Mouse (Mus musculus): ENCODE results near the gene Rfx4.

Gene Rfx4

GRCm38 (mm10) chr10:84815676-84816436, 60.0 kb downstream of the Rfx4 start:
- peak in 1 of 2 experiments; percentile 28 for DNase-seq

GRCm38 (mm10) chr10:84817086-84817869, 61.4 kb downstream of the Rfx4 start:
- DNase-seq = no peak

- DNase-seq = no peak
Observed at GRCm38 (mm10) chr10:84819669-84820068, 63.8 kb downstream of the Rfx4 start.

GRCm38 (mm10) chr10:84820230-84820629, 64.4 kb downstream of the Rfx4 start:
- no peak for DNase-seq

GRCm38 (mm10) chr10:84822741-84823151, 66.9 kb downstream of the Rfx4 start:
- DNase-seq = no peak

GRCm38 (mm10) chr10:84823621-84824020, 67.8 kb downstream of the Rfx4 start:
- peak; percentile 29 to 47 for DNase-seq

- no peak for DNase-seq
Observed at GRCm38 (mm10) chr10:84829009-84829408, 73.1 kb downstream of the Rfx4 start.

GRCm38 (mm10) chr10:84835596-84835995, 79.7 kb downstream of the Rfx4 start:
- no peak for DNase-seq

GRCm38 (mm10) chr10:84836104-84836503, 80.2 kb downstream of the Rfx4 start:
- DNase-seq = peak in 1 of 2 experiments; percentile 29

- no peak for DNase-seq
Observed at GRCm38 (mm10) chr10:84837355-84837754, 81.5 kb downstream of the Rfx4 start.

GRCm38 (mm10) chr10:84838850-84839473, 83.1 kb downstream of the Rfx4 start:
- no peak for DNase-seq

GRCm38 (mm10) chr10:84846638-84847037, 90.8 kb downstream of the Rfx4 start:
- no peak for DNase-seq

GRCm38 (mm10) chr10:84851981-84852979, 96.4 kb downstream of the Rfx4 start:
- peak; percentile 73 to 84 for DNase-seq

GRCm38 (mm10) chr10:84854059-84854458, 98.2 kb downstream of the Rfx4 start:
- no peak for DNase-seq

- DNase-seq = no peak
Observed at GRCm38 (mm10) chr10:84855466-84855865, 99.6 kb downstream of the Rfx4 start.

GRCm38 (mm10) chr10:84858371-84858770, 102.5 kb downstream of the Rfx4 start:
- DNase-seq = peak; percentile 46 to 78

GRCm38 (mm10) chr10:84858806-84859496, 103.1 kb downstream of the Rfx4 start:
- no peak for DNase-seq

- DNase-seq = no peak
Observed at GRCm38 (mm10) chr10:84859556-84860380, 103.9 kb downstream of the Rfx4 start.

- no peak for DNase-seq
Observed at GRCm38 (mm10) chr10:84863488-84863887, 107.6 kb downstream of the Rfx4 start.

GRCm38 (mm10) chr10:84867577-84867976, 111.7 kb downstream of the Rfx4 start:
- peak; percentile 15 to 55 for DNase-seq

- no peak for DNase-seq
Observed at GRCm38 (mm10) chr10:84871285-84871684, 115.4 kb downstream of the Rfx4 start.

Measured in lung, postnatal 4 days (tissue).